Mouse (Mus musculus) frontal cortex, postnatal 14 days (tissue): ENCODE results near the gene Ms4a4a.
A peak's percentile ranks its signal among the peaks of the same experiment; 100 is the strongest.
"Not testable (repeated sequence)": the region's sequence is repeated elsewhere in the genome, so short reads cannot be mapped to it uniquely, and the experiment has no call there.

Experiments used
- DNase-seq, 2 experiments: peaks; one replicate each; pipeline ENCODE4 v3.0.0; 2022; ENCODE audit warnings: low spot score in 2 of 2

Gene Ms4a4a

GRCm38 (mm10) chr19:11375273-11375672 is at the start of gene Ms4a4a:
Gene Ms4a4a, plus strand, starts transcription at chr19:11375523.
- DNase-seq: no peak

- no peak for DNase-seq
Observed at GRCm38 (mm10) chr19:11335932-11336331, 39.4 kb upstream of the Ms4a4a start, which contains the start of gene Ms4a7. Gene Ms4a7, minus strand, starts transcription at chr19:11336146.

- DNase-seq: no peak
Observed at GRCm38 (mm10) chr19:11343147-11343546, 32.2 kb upstream of the Ms4a4a start.

GRCm38 (mm10) chr19:11343992-11344391 is 31.3 kb upstream of the Ms4a4a start:
- no peak for DNase-seq

- DNase-seq: peak; percentile 4 to 7
Observed at GRCm38 (mm10) chr19:11349698-11350481, 25.4 kb upstream of the Ms4a4a start.

- no peak for DNase-seq
Observed at GRCm38 (mm10) chr19:11351878-11352277, 23.4 kb upstream of the Ms4a4a start.

GRCm38 (mm10) chr19:11355730-11356129 is 19.6 kb upstream of the Ms4a4a start:
- DNase-seq: no peak

- DNase-seq: no peak
Observed at GRCm38 (mm10) chr19:11360106-11360505, 15.2 kb upstream of the Ms4a4a start.

GRCm38 (mm10) chr19:11362002-11362401 is 13.3 kb upstream of the Ms4a4a start:
- DNase-seq: no peak

- DNase-seq: no peak
Observed at GRCm38 (mm10) chr19:11368310-11368709, 7.0 kb upstream of the Ms4a4a start.

- no peak for DNase-seq
Observed at GRCm38 (mm10) chr19:11371181-11371580, 4.1 kb upstream of the Ms4a4a start.

- DNase-seq: no peak
Observed at GRCm38 (mm10) chr19:11376399-11376798, 1.1 kb downstream of the Ms4a4a start.

GRCm38 (mm10) chr19:11387109-11387508 is 11.8 kb downstream of the Ms4a4a start:
- no peak for DNase-seq

- DNase-seq: no peak
Observed at GRCm38 (mm10) chr19:11387685-11388084, 12.4 kb downstream of the Ms4a4a start.

GRCm38 (mm10) chr19:11388949-11389348 is 13.6 kb downstream of the Ms4a4a start:
- no peak for DNase-seq

- DNase-seq: no peak
Observed at GRCm38 (mm10) chr19:11395769-11396168, 20.4 kb downstream of the Ms4a4a start.

GRCm38 (mm10) chr19:11404527-11404926 is 29.2 kb downstream of the Ms4a4a start, which contains the start of gene Ms4a4c:
Gene Ms4a4c, plus strand, starts transcription at chr19:11404770.
- no peak for DNase-seq

GRCm38 (mm10) chr19:11407428-11407827 is 32.1 kb downstream of the Ms4a4a start:
- DNase-seq: no peak

- no peak for DNase-seq
Observed at GRCm38 (mm10) chr19:11408591-11408990, 33.3 kb downstream of the Ms4a4a start.

- DNase-seq: no peak
Observed at GRCm38 (mm10) chr19:11411640-11412039, 36.3 kb downstream of the Ms4a4a start.

- no peak for DNase-seq
Observed at GRCm38 (mm10) chr19:11414084-11414483, 38.8 kb downstream of the Ms4a4a start.

GRCm38 (mm10) chr19:11415581-11415980 is 40.3 kb downstream of the Ms4a4a start:
- no peak for DNase-seq

GRCm38 (mm10) chr19:11418865-11419264 is 43.5 kb downstream of the Ms4a4a start:
- not testable (repeated sequence) for DNase-seq

- not testable (repeated sequence) for DNase-seq
Observed at GRCm38 (mm10) chr19:11431209-11431608, 55.9 kb downstream of the Ms4a4a start.
